Mouse (Mus musculus) midbrain, embryonic 14.5 days (tissue): ENCODE measurements around the gene E130114P18Rik. TPM values are rescaled to one million over a fixed set of nuclear protein-coding genes. Genes with fewer than 3 reads are reported as not detected.

ENCODE experiments used
- ATAC-seq: fragments of 200-750 bp; cut with Nextera tagmentation; 2 replicates; pipeline ENCODE4 v1.8.0; 2017; ENCODE audit warnings: moderate number of reproducible peaks, moderate library complexity; ENCODE audit not compliant: low FRiP score, low TSS enrichment
- DNase-seq: peaks from one replicate; pipeline ENCODE4 v3.0.0-alpha.2; 2015
- H3K27ac ChIP-seq: fragments of 300-500 bp; sonication (generic); replicated peaks from 2 replicates; pipeline ENCODE4 v1.5.1; 2014; ENCODE audit warnings: mild to moderate bottlenecking, low read depth, low read length, moderate library complexity
- H3K27me3 ChIP-seq: fragments of 300-500 bp; sonication (generic); 2 replicates; pipeline ENCODE4 v1.6.1; 2014; ENCODE audit warnings: low read length, control low read depth, mixed read lengths; ENCODE audit not compliant: control insufficient read depth, insufficient read depth
- H3K36me3 ChIP-seq: fragments of 300-500 bp; sonication (generic); 2 replicates; pipeline ENCODE4 v1.6.1; 2014; ENCODE audit warnings: low read length, control low read depth; ENCODE audit not compliant: control insufficient read depth, insufficient read depth
- H3K4me1 ChIP-seq: fragments of 300-500 bp; sonication (generic); 2 replicates; pipeline ENCODE4 v1.6.1; 2014; ENCODE audit warnings: mild to moderate bottlenecking, antibody characterized with exemption, low read length, control low read depth; ENCODE audit not compliant: control insufficient read depth, insufficient read depth
- H3K4me2 ChIP-seq: fragments of 300-500 bp; sonication (generic); 2 replicates; pipeline ENCODE4 v1.6.1; 2014; ENCODE audit warnings: mild to moderate bottlenecking, low read length, moderate library complexity
- H3K4me3 ChIP-seq: fragments of 300-500 bp; sonication (generic); replicated peaks from 2 replicates; pipeline ENCODE4 v1.5.1; 2014; ENCODE audit warnings: low read depth, low read length
- H3K9ac ChIP-seq: fragments of 300-500 bp; sonication (generic); replicated peaks from 2 replicates; pipeline ENCODE4 v1.6.1; 2014; ENCODE audit warnings: mild to moderate bottlenecking, low read length, moderate library complexity
- H3K9me3 ChIP-seq: fragments of 300-500 bp; sonication (generic); 2 replicates; pipeline ENCODE4 v1.6.1; 2016; ENCODE audit warnings: low read length, control low read depth, mixed read lengths; ENCODE audit not compliant: control insufficient read depth
- WGBS: fragments of 180-500 bp; shearing (Covaris S2); extraction: QIAGEN DNeasy Blood & Tissue Kit; methylation state at CpG from one replicate; pipeline ENCODE4 v1.1.7; 2014; 5-methylcytosine and 5-hydroxymethylcytosine counted together
- polyA plus RNA-seq: library from polyadenylated mRNA; unstranded; fragments of >200 nt; fragmentation: Nextera tagmentation; extraction: Ambion mirVana; gene quantifications from 2 replicates; pipeline ENCODE4 v1.2.1, GENCODE M21; 2014

Gene E130114P18Rik
- polyA plus RNA-seq, 1 experiment from 2014 or later, result 22.4 TPM

DNA sequence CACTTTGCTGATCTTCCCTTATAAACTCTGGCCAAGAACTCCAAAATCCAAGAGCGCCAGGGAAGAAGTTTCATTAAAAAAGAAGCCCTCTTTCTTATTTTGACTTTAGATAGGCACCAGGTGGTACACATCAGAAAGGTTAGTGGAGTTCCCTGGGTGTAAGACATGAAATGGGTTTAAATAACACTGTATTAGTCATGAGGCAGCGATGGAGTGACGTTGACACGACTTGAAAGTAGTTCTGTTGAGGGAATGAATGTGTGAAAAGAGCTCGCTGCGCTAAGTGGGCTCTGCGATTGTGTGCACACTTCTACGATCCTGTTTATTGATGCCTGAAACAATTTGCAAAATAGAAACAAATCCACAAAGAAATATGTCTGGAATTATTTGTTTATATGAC is 171.4 kb downstream of the E130114P18Rik start:
- Histone ChIP-seq H3K4me2 (no peak overlapping the region), H3K36me3 (no peaks in the 10 kb centered on the region), H3K27me3 (no peaks in the 10 kb centered on the region), H3K9me3 (no peaks in the 10 kb centered on the region), H3K4me1 (peaks cover 16% of the 10 kb centered on the region), H3K4me3 (no peak overlapping the region), H3K9ac (no peak overlapping the region), H3K27ac (no peak overlapping the region)
- DNase-seq (no peak), ATAC-seq (no peak)
- 88% methylated on average over 8 of the region's 8 CpGs for WGBS

DNA sequence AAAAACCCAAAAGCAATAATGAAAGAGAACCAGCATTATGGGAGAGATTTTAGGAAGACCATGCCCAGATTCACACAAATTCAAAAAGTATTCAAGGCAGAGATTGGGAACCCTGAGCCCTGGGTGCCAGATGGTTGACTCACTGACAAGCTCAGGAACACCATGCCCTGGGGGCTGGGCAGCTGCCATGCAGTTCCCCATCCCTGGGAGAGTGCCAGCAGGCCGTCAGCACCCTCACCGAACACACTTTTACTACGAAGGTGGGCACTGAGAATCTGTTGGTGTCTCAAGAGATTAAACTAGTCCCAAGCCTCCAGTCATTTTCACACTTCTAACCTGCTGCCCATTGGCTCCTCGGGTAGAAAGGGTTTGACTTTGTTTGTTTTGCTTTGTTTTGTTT is 175.3 kb downstream of the E130114P18Rik start:
- Histone ChIP-seq H3K9me3 (no peaks in the 10 kb centered on the region), H3K4me3 (no peak overlapping the region), H3K27ac (no peak overlapping the region), H3K36me3 (no peaks in the 10 kb centered on the region), H3K4me1 (peaks cover 7% of the 10 kb centered on the region), H3K27me3 (no peaks in the 10 kb centered on the region), H3K4me2 (no peak overlapping the region), H3K9ac (no peak overlapping the region)
- peak; percentile 14 for DNase-seq
- 60% methylated on average over 4 of the region's 4 CpGs for whole genome bisulfite sequencing
- no peak for ATAC-seq

DNA sequence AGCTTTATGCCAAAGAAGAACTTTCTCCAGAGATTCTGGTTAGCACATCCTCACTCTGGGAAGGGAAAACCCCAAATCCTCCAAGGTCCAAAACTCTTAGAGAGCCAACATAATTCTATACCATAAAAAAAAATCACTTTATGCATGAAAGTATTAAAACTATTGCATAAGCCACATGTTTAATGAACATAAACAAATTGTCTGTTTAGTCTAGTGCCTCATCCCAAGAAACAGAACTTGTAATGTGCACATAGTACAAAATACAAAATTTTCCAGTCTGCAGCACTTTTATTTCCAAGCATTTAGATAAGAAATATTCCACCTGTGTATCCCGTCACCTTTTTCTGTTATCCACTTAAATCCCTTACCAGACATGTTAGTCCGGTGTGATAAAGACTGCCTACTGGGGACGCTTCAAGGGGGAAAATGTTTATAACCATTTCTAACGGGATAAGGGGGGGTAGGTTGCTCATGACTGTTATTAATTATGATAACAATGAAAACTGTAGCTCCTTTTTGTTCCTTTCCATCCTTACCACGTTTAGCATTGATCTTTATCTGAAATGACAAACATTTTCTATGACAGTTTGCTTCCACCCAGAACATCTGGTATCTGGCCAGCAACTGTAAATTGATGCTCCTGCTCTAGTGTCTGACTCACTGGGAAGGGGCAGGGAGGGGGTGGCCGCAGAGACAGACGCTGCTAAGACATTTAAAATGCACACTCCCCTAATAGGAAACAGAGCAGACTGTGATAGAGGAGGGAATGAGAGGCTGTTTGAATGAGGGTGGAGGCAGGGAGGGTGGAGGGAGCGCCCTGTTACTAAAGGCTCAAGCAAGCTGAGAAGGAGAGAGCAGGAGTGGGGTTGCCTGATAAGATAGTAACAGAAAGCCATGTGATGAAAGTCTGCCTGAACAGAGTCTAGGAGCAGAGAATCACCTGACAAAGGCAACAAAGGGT is 176.7 kb downstream of the E130114P18Rik start:
- ATAC-seq, result no peak
- Histone ChIP-seq H3K4me2 (no peak overlapping the region), H3K9ac (no peak overlapping the region), H3K36me3 (no peaks in the 10 kb centered on the region), H3K4me3 (no peak overlapping the region), H3K9me3 (no peaks in the 10 kb centered on the region), H3K4me1 (peaks cover 7% of the 10 kb centered on the region), H3K27me3 (no peaks in the 10 kb centered on the region), H3K27ac (peak overlapping the region; percentile 33; the same call in 1 of the 2 replicates)
- peak; percentile 35 for DNase-seq
- 47% methylated on average over 8 of the region's 8 CpGs for WGBS

DNA sequence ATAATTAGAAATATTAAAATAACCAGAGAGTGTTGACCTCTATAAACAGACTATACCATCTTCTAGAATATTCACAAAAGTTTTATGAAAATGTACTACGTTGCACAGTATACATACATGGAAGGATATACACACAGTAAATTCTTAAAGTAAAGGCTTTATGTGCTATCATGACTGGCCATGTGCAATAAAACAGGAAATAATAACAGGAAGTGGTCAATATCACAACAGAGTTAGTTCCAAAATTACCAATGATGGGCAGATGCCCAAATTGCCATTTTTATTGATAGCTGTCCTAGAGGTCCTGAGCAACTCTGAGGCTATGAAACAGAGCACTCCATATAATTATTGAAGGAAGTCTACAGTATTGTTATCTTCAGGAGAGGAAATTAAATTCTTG is 180.4 kb downstream of the E130114P18Rik start:
- no peaks in the 10 kb centered on the region for H3K36me3 ChIP-seq
- H3K9me3 ChIP-seq, result no peaks in the 10 kb centered on the region
- no peak overlapping the region for H3K9ac ChIP-seq
- WGBS, result 99% methylated on average over 1 of the region's 1 CpGs
- peaks cover 7% of the 10 kb centered on the region for H3K4me1 ChIP-seq
- no peak overlapping the region for H3K27ac ChIP-seq
- H3K4me3 ChIP-seq, result no peak overlapping the region
- ATAC-seq (no peak), DNase-seq (no peak)
- H3K27me3 ChIP-seq, result no peaks in the 10 kb centered on the region
- no peak overlapping the region for H3K4me2 ChIP-seq

DNA sequence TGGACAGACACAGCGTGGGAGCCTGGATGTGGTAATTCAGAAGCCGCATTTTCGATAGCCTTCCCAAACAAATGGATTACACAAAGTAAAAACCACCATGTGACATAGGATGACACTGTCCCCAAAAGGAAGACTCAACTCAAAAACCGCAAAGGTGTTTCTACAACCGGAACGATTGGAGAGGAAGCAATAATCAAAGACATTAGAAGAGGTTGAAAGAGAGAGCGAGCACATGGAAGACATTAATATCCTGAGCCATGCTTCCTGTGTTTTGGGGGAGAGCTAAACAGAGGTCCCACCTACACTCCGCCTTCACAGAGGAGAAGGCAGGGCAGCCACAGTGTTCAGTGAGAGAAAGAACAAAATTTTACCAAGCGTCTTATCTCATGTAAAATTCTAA is 181.5 kb downstream of the E130114P18Rik start:
- DNase-seq (no peak), ATAC-seq (no peak)
- Histone ChIP-seq H3K4me2 (no peak overlapping the region), H3K4me3 (no peak overlapping the region), H3K36me3 (no peaks in the 10 kb centered on the region), H3K4me1 (peaks cover under 1% of the 10 kb centered on the region; the same call in 1 of the 2 replicates), H3K9me3 (no peaks in the 10 kb centered on the region), H3K27ac (no peak overlapping the region), H3K9ac (no peak overlapping the region), H3K27me3 (no peaks in the 10 kb centered on the region)
- WGBS, result 94% methylated on average over 9 of the region's 9 CpGs

GRCm38 (mm10) chr4:97593869-97594268 is 184.0 kb downstream of the E130114P18Rik start:
- Histone ChIP-seq H3K4me3 (no peak overlapping the region), H3K4me1 (no peaks in the 10 kb centered on the region), H3K27ac (no peak overlapping the region), H3K9me3 (no peaks in the 10 kb centered on the region), H3K9ac (no peak overlapping the region), H3K4me2 (no peak overlapping the region), H3K36me3 (no peaks in the 10 kb centered on the region), H3K27me3 (no peaks in the 10 kb centered on the region)
- ATAC-seq (no peak), DNase-seq (no peak)
- 90% methylated on average over 5 of the region's 5 CpGs for WGBS

GRCm38 (mm10) chr4:97589790-97590189 is 188.1 kb downstream of the E130114P18Rik start:
- Histone ChIP-seq H3K4me3 (no peak overlapping the region), H3K4me2 (no peak overlapping the region), H3K9ac (no peak overlapping the region), H3K36me3 (no peaks in the 10 kb centered on the region), H3K27ac (no peak overlapping the region), H3K4me1 (no peaks in the 10 kb centered on the region), H3K27me3 (no peaks in the 10 kb centered on the region), H3K9me3 (no peaks in the 10 kb centered on the region)
- DNase-seq (no peak), ATAC-seq (no peak)
- WGBS, result 85% methylated on average over 1 of the region's 1 CpGs

DNA sequence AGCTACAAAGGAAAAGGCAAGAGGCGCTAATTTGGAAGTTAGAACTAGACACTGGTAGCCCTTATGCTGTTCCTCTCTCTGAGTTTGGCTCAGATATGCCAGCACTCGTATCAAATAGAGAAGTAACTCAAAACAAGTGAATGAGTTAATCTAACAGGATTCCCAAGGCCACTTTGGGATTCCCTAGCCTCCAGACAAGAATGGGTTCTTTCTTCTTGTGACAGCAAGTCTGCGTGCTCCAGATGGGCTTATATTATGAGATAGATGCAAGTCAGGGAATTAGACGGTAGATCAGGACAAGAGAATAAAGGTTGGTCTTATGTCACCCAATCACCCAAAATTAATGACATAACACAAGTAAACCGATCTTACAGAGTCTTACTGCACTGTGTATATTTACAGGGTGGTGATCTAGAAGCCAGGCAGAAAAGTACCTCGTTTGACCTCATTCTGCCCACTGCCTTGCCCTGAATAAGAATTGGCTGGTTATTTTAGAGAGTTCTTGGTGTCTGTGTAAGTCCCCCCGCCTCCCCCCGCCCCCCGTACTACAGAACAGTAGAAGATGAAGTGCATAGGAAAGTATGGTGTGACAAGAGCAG is 190.4 kb downstream of the E130114P18Rik start:
- WGBS, result 67% methylated on average over 9 of the region's 9 CpGs
- Histone ChIP-seq H3K9ac (no peak overlapping the region), H3K36me3 (no peaks in the 10 kb centered on the region), H3K27ac (no peak overlapping the region), H3K4me3 (no peak overlapping the region), H3K4me1 (0 out of 2 replicates have a peak, but pooled peaks cover 3% of the 10 kb centered on the region), H3K27me3 (no peaks in the 10 kb centered on the region), H3K4me2 (no peak overlapping the region), H3K9me3 (no peaks in the 10 kb centered on the region)
- DNase-seq (peak; percentile 12), ATAC-seq (0 out of 2 replicates have a peak, but pooled peaks have one; percentile 8)
